Mouse (Mus musculus) olfactory bulb, adult 2 months (tissue): Measurements from ENCODE around the gene Ier5l.

Experiments used
- CTCF ChIP-seq: fragments of 200-500 bp; IDR thresholded peaks from 2 replicates; pipeline ENCODE4 v1.5.1; 2012; ENCODE audit warnings: low read depth, mild to moderate bottlenecking, low read length, moderate library complexity; ENCODE audit not compliant: insufficient read depth
- POLR2A ChIP-seq: fragments of 200-500 bp; IDR thresholded peaks from 2 replicates; pipeline ENCODE4 v1.6.1; 2012; ENCODE audit warnings: mild to moderate bottlenecking, low read depth, low read length, moderate library complexity; ENCODE audit not compliant: insufficient read depth

- no peak for TF ChIP-seq POLR2A
- TF ChIP-seq CTCF = no peak
These were observed 20.4 kb downstream of the Ier5l start for GRCm38 (mm10) chr2:30453570-30453969.
